Mouse (Mus musculus) G1E-ER4 (cell line): ENCODE measurements around the gene Prpf40b. TPM values are rescaled to one million over a fixed set of nuclear protein-coding genes. Genes with fewer than 3 reads are reported as not detected.

ENCODE experiments used
- GATA1 ChIP-seq: IDR thresholded peaks from one replicate; pipeline ENCODE4 v1.8.0; 2012; ENCODE audit warnings: low read length, inconsistent platforms
- polyA plus RNA-seq: library from polyadenylated mRNA; stranded (reverse); fragments of >175 nt; gene quantifications from 2 replicates; pipeline ENCODE4 v1.2.3, GENCODE M21; 2012

Gene Prpf40b
- polyA plus RNA-seq, 1 experiment = 30.9 TPM

GRCm38 (mm10) chr15:99342194-99342981 lies 47.5 kb downstream of the Prpf40b start:
- TF ChIP-seq GATA1 = no peak

- no peak for TF ChIP-seq GATA1
These were observed 48.7 kb downstream of the Prpf40b start for GRCm38 (mm10) chr15:99343414-99344147.

- no peak for TF ChIP-seq GATA1
These were observed 49.4 kb downstream of the Prpf40b start for GRCm38 (mm10) chr15:99344148-99344870.

GRCm38 (mm10) chr15:99344961-99345360 lies 50.1 kb downstream of the Prpf40b start:
- no peak for TF ChIP-seq GATA1

- TF ChIP-seq GATA1 = no peak
These were observed 56.7 kb downstream of the Prpf40b start for GRCm38 (mm10) chr15:99351610-99352009.

- no peak for TF ChIP-seq GATA1
These were observed 57.4 kb downstream of the Prpf40b start for GRCm38 (mm10) chr15:99352306-99352705.

- no peak for TF ChIP-seq GATA1
These were observed 60.8 kb downstream of the Prpf40b start for GRCm38 (mm10) chr15:99355660-99356059.

GRCm38 (mm10) chr15:99356462-99356861 lies 61.6 kb downstream of the Prpf40b start:
- TF ChIP-seq GATA1 = no peak

- TF ChIP-seq GATA1 = no peak
These were observed 64.1 kb downstream of the Prpf40b start for GRCm38 (mm10) chr15:99358952-99359351.

- no peak for TF ChIP-seq GATA1
These were observed 69.2 kb downstream of the Prpf40b start for GRCm38 (mm10) chr15:99364022-99364530.

- TF ChIP-seq GATA1 = no peak
These were observed 70.0 kb downstream of the Prpf40b start for GRCm38 (mm10) chr15:99364921-99365320.

Other genes with a start within 250 kb of the Prpf40b start
- not detected in 2 replicates for gene Prph, start 239.9 kb upstream of the Prpf40b start, polyA plus RNA-seq
- gene Troap, start 220.5 kb upstream of the Prpf40b start, polyA plus RNA-seq = 66.5 and 72.8 TPM in 2 replicates
- not detected in 2 replicates for gene C1ql4, start 207.3 kb upstream of the Prpf40b start, polyA plus RNA-seq
- gene Dnajc22, start 201.9 kb upstream of the Prpf40b start, polyA plus RNA-seq = not detected in 2 replicates
- not detected in 2 replicates for gene Spats2, start 169.2 kb upstream of the Prpf40b start, polyA plus RNA-seq
- gene Kcnh3, start 70.2 kb upstream of the Prpf40b start, polyA plus RNA-seq = not detected in 2 replicates
- 87.2 and 126 TPM in 2 replicates for gene Mcrs1, start 43.1 kb upstream of the Prpf40b start, polyA plus RNA-seq
- not detected in 2 replicates for gene Fam186b, start 801 bp downstream of the Prpf40b start, polyA plus RNA-seq
- gene Fmnl3, start 75.4 kb downstream of the Prpf40b start, polyA plus RNA-seq = 0.02 and 0.04 TPM in 2 replicates
- gene Tmbim6, start 97.8 kb downstream of the Prpf40b start, polyA plus RNA-seq = 111 and 147 TPM in 2 replicates
- 19.4 and 25.1 TPM in 2 replicates for gene Nckap5l, start 162.7 kb downstream of the Prpf40b start, polyA plus RNA-seq
- 10.7 and 13.2 TPM in 2 replicates for gene Bcdin3d, start 179.6 kb downstream of the Prpf40b start, polyA plus RNA-seq
- gene Faim2, start 233.1 kb downstream of the Prpf40b start, polyA plus RNA-seq = not detected in 2 replicates